Mouse (Mus musculus) activated CD4-positive, CD25-positive, alpha-beta regulatory T cell, adult 4 months (primary cell): ENCODE measurements around the gene Hipk2. TPM values are rescaled to one million over a fixed set of nuclear protein-coding genes. Genes with fewer than 3 reads are reported as not detected.

ENCODE experiments used
- ATAC-seq: one replicate; pipeline ENCODE4 v1.8.0; 2017
- polyA plus RNA-seq, 2 experiments: library from polyadenylated mRNA; unstranded; fragments of 100-300 nt; shearing (Covaris generic); gene quantifications; one replicate each; pipeline ENCODE4 v1.2.1; 2017

The Hipk2 gene
- polyA plus RNA-seq, 2 experiments from 2014 or later, result 21.7 to 22.4 TPM

DNA sequence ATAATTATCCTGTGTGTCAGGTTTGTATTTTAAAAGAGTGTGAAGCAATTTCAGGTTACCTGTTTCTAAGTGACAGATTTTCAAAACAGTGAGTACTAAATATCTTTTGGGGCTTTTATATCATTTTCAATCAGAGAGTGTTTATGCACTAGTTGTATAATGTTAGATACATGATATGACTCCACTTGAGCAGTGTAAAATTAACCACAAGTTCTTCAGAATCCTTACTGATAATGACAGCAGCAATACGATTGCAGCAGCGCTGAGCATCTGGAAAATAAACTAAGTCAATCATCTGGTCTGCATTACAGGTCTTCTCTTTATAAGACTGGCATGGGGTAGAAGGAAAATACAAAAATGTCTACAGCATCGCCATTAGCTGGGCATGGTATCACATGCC lies 49.1 kb downstream of the Hipk2 start:
- ATAC-seq, result no peak

DNA sequence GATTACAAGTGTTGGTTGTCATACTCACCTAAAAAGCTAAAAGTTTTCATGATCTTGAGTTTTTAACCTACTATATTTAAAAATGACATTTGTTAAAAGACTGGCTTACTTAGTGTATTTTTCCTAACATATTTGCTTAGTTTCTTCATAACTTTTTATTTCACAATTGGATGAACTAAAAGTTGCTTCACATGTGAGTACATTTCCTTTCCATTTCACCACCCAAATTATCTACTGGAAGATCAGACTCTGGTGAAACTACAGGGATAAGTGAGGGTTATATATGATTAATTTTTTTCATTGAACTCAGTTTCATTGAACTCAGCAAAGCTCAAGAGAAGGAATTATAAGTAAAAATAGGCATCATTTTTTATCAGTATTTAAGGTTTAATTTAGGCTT lies 50.1 kb downstream of the Hipk2 start:
- ATAC-seq, result no peak

DNA sequence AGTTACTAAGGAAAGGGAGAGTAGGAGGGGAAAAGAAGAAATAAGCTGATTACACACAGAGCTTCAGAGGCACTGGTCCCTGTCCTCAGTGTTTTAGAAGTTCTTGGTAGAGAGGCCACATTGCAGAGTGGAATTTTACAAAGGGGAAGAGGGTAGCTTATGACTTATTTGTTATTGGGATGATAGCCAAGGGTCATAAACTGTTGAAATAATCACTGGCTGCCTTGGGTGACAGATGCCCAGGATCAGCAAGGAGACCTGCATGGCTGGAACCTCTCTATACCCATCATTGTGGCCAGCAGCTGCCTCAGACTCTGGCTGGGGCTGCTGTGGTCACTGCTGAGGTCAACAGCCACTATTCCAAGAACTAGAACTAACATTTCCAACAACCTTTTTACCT lies 52.1 kb downstream of the Hipk2 start:
- ATAC-seq, result no peak

DNA sequence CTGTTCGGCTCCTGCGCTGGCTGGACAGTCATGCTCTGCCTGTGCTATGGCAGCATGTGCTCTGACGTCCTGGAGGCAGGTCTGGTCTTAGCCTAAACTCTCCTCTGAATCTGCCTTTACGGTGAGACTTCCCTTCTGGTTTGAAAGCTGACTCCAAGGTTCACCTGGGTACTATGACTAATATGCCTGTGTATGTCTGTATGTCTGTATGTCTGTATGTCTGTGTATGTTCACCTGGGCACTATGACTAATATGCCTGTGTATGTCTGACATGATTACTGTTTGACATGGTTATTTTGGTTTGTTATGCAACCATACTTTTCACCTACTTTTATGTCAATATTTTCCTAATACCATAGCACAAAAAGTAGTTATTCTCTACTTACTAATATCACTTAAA lies 52.8 kb downstream of the Hipk2 start:
- no peak for ATAC-seq

DNA sequence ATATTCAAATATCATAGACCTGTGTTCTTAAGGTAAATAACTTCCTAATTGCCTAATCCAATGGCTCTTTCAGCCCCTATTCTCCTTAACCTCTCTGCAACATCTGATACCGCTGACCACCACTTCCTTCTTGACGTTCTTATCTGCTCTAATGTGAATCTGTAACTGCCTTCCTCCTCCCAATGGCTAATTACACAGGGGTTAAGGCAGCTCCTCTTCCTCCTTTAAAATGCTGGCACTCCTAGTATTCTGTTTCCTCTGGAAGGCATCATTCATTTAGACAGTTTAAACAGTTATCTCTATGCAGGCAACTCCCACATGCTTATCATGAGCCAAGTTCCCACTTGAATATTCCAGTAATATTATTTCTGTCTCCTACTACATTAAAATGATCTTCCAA lies 54.3 kb downstream of the Hipk2 start:
- ATAC-seq, result no peak

DNA sequence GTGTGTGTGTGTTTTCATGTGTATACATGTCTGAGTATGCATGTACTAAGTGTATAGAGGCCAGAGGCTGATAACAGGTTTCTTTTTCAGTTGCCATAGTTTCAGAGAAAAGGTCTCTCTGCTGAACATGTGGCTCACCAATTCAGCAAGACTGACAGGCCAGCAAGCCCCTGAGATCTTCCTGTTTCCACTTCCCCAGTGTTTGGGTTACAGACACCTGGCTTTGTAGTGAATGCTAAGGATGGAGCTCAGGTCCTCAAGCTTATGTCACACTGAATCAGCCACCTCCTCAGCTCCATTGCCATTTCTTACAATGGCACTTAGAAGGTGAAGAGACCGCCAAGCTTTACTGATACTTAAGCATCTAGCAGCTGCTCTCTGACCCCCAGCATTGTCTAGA lies 55.1 kb downstream of the Hipk2 start:
- peak; percentile 23 for ATAC-seq

DNA sequence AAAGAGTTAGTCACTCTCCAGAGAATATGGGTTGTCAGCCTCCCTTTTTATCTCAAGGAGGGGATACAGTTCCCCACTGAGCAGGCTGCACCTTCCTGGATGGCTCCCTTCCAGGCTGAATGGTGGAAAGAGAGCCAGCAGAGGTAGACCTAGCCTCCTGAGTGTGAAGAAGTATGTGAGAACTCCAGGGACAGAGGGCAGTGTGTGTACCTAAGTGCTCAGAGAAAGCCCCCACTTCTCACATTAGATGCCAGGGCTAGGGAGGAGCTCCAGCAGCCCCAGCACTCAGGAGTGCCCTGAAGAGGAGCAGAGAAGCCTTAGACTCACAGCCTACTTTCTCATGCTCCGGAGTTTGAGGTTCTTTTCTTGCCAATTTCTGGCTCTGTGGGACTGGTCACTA lies 59.7 kb downstream of the Hipk2 start:
- no peak for ATAC-seq

DNA sequence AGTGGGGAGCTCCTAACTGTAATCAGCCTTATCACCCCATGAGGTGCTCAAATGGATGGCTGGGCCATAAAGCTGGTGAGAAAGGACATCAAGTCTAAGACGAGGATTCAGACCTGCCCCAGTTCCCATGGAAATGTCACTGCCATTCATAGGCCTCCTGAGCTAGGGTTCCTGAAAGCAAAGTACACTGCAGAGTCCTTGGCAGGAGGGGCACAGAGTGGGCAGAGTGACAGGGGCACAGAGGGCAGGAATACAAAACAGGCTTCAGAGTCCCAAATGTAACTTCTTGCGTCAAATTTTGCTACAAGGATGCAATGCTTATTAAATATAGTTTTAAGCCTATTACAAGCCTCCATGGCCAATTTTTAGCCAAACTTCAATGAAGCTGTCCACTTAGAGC lies 60.4 kb downstream of the Hipk2 start:
- ATAC-seq, result no peak

DNA sequence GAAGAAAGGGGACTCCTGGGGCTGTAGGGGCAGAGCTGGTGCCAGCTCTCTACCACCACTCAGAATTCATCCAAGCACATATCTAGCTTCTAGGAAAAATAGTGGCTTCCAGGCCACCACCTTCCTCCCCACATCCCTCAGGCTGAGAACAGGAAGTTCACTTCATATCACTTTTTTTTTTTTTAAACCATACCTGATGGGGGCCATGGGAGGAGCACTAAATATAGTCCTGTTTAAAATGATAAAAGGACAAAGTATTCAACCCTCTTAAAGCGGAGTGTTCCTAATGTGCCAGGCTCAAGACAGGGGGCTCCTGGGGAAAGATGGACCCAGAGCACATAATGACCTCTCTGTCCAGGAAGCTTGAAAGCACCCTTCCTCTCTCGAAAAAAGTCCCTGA lies 61.3 kb downstream of the Hipk2 start:
- no peak for ATAC-seq

DNA sequence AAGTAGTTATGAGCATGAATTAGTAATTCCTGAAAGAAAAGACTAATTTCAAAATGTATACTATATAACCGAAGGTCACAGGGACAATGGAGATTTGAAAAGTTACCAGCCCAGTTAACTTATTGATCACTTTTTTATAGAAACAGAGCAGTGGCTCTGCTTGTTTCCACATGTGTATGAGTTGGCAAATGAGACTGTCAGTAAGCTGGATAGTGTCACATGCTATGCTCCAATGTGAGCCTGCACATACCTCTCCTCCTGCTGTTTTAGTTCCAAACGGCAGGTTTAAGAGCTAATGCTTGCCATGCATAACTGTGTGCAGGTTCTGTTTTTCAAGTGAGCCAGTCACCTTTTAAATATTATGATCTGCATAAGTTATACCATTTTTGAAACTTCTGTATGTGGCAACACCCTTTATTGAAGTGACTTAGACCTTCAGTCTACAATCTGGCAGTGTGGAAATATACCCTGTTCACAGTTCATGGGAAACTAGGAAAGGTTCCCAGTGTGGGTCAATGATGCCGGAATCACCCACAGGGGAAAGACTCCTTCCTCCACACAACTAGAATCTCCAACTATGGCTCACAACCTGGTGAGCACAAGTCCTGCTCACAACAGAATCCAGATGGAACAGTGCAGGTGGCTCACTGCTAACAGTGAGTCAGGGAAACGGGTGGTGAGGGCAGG lies 64.4 kb downstream of the Hipk2 start:
- ATAC-seq, result no peak

DNA sequence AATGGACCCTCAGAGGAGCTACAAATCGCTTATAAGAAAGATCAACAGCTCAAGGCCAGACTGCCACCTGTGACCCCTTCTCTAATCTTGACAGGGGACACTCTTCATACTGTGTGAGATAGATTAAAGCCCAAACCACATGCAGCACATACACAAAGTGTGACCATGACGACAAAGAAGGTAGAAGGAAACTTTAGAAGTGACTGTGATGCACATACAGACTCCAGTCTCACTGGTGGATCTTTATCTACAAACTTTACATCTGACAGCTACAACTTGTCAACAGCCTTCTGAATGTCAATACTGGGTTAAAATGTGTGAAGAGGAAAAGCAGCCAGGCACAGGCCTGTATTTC lies 65.9 kb downstream of the Hipk2 start:
- peak; percentile 83 for ATAC-seq

DNA sequence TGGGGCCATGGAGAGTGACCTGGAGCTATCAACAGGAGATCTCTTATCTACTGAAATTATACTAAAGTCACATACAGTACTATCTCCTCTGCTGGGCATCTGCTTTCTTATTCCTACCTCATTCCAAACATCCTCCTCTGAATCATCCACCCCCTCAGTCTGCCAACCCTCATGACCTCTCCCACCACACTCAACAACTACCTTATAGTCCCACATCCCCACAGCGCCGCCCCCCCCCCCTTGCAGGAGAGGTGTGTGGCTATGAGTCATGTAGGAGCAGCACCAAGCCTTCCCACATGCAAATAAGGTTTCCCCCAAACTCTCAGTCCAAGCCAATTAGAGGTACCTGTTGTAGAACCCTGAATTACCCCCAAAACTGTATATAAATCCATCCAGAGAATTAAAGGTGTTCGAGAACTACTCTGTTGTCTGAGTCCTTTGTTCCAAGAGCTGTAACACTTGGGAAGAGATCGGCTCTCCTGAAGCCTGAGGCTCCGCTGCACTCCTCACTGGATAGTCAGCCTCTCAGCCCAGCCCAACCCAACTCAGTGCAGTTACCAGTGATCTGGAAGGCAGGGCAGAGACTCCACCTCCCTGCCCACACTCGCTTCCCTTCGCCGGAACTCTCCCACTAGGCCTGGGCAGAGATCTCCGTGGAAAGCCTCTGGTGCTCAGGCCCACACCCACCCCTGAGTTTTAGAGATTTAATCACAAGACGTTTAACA lies 66.4 kb downstream of the Hipk2 start:
- peak; percentile 48 for ATAC-seq

DNA sequence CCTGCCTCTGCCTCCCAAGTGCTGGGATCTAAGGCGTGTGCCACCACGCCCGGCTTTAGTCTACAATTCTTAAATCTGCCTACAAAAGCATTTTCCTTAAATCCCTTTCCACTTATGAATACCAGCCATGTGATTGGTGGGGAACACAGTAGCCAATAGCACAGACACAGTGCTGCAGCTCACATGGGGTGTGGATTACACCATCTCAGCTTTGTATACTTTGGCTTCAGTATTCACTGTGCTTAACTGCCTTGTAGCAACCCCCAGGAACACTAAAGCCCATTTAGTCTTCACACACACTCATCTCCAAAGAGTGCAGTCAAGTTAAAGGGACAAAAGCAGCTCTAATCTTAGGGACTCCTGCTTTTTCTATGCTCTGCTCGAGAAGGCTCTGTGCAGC lies 67.6 kb downstream of the Hipk2 start:
- ATAC-seq, result no peak

DNA sequence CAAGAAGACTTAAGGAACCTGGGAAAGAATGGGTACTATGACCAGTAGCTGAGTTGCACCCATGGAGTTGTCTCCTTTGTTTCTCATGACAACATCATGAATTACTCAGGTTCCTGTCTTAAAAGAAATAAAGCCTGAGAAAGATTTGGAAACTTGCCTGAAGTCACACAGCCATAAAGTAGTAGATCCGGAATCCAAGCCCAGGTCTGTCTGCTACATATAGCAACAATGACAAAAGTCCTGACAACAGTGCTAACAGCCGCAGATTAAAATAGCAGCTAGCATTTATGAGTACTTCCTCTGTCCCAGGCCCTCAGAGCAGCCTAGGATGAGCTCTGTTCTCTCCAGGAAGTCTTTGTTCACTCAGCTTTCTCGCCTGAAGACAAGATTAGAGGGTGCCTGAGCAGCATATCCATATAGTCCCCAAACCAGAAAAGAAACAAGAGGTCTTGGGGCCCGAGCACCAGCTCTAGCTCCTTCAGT lies 69.0 kb downstream of the Hipk2 start:
- no peak for ATAC-seq

DNA sequence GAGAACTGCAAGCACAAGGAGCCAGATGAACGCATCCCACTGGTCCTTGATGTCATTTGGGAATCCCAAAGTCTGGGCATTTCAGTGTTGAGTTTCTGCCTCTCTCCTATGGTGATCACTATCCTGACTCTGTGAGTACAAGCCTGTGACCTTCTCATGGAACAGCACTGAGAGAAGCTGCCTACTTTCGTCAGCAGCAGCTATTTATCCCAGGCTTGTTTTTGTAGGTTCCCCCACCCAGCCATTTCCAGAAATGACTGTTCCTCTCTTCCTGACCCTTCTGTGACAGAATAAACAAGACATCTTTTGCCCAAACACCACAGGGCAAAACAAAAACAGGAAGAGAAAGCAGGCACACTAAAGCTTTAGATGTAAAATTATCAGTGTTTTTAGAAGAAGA lies 70.4 kb downstream of the Hipk2 start:
- no peak for ATAC-seq

DNA sequence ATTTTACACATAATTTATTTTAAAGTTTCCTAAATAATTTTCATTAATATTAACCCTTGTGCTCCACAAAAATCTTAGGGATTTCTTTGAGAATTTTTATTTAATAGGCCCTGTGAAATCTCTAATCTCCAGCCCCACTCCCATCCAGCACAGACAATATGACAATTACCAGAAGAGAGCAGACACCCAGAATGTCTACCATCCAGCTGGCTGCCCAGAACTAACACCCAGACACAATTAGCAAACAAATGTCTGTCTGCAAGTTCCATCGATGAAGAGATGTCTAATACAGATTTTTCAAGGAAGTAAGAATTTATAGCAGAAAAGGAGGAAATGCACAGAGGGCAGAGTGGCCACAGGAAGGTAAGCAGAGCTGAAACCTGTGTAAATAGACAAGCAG lies 74.7 kb downstream of the Hipk2 start:
- ATAC-seq, result no peak

DNA sequence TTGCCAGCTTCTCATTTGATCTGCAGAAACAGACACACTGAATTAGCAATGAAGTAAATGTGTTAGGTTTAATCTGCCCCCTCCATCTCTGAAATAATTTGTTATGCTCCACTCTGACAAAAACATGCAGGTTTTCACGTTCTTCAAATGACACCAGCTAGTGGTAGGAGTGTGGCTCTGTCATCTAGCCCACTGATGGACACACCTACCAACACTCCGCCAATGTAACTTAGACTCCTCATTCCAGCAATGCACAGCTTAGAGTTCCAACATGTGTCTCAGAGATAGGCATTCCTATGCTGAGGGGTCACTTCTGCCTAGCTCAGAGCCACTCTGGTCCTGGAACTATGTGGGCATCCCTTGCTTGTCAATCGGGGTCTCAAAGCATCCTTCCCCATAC lies 78.4 kb downstream of the Hipk2 start:
- no peak for ATAC-seq

DNA sequence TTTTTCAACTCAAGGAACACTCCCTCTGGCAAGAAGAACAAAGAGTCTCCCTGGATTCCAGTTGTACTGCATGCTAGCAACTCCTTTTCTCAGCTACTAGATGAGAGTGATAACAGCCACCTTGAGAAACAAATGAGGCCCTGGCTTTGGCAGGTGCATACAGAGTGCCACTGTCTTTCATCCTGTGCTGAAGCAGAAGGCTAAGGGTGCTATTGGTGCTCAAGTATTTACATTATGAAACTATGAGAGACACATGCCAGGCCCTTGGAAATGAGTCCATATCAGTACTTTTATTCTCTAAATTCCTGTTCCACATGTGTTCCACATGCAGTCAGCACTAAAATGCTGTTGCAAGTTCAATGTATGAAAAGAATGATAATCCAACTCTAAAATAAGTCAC lies 79.0 kb downstream of the Hipk2 start:
- ATAC-seq, result no peak

DNA sequence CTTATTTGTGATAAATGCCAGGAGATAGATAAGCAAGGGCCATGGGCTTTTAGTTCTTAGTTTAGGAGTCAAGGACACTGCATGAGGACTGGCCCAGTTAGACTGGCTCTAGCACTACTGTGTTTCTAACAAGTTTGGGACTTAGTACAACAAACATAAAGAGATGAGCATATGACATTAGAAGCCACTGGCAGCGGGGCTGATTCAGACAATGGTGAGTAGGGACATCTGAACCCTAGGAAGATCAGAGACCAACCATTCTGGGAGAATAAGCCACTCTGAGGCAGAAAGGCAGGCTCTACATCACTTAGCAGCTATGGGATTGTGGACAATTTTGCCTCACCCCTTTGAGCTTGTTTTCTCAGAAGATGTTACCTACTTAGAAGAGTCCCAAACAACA lies 79.6 kb downstream of the Hipk2 start:
- ATAC-seq, result no peak

DNA sequence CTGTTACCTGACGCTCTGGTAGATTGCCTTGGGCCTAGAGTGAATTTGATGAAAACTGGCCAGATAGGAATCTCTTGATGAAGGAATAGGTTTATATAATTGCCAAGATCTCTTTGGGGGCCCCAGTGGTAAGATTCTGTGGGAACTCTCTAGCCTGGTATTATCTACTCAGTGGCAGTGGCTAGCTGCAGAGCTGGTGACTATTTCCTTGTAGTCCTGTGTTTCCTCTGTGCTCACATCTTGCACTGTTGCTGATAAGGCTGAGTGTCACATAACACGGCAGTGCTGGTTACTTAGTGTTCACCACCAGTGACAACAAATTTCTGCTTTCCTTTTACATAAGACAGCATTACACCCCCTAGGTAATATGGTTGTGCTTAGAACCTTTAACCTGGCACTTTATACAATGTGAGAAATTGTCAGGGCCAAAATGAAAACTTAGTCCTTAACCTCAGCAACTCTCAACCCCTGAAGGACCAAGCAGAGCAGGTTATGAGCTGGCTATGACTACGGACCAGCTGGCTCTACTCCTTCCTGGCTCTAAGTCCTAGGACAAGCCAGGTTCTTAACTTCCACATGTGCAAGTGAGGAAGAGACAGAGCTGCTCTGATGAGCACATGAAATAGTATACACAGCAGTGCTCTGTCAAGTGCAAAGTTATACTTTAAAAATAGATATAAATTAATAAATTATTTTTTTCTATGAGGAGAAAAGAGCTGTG lies 80.7 kb downstream of the Hipk2 start:
- ATAC-seq, result no peak

DNA sequence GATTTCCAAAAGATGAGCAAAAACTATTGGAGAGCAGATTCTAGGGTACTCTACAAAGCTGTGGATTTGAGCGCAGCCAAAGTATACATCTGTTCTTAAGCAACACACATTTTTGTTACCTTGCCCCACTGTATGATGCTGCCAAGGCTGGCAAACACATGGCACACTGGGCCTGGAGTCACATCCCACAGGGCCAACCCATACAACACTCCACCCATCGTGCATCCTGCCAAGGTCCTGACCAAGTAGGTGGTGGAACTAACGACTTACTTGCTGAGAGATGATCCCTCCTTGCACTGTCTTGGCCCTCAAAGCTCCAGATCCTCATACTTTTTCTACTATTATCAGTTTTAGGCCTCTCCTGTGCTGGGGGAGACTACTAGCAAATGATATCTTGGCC lies 83.0 kb downstream of the Hipk2 start:
- ATAC-seq, result no peak

DNA sequence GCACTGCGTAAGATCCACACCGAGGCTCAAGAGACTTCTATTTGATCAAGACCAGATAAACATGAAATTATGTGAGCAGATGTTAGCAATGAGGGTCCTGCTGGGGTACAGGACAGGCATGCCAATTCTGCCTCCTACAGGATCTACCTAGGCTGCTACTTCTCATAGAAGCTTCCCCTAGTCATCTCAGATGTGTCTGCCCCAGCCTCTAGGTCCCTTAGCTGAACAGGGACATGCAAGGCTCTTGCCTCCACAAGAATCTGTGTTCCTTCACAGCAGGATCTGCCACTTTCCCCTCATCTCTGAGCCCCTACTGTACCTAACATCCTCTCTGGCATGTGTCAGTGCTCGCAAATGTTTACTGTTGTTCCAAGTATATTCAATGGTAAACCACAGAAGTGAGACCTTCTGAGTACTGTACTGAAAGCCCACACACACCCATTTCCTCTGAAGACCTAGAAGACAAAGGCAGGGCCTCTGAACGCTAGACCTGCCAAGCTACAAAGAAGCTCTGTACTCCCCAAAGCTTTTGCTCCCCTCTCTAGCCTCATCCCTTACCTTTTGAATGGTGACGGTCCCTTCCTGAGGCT lies 86.6 kb downstream of the Hipk2 start:
- ATAC-seq, result peak; percentile 87

DNA sequence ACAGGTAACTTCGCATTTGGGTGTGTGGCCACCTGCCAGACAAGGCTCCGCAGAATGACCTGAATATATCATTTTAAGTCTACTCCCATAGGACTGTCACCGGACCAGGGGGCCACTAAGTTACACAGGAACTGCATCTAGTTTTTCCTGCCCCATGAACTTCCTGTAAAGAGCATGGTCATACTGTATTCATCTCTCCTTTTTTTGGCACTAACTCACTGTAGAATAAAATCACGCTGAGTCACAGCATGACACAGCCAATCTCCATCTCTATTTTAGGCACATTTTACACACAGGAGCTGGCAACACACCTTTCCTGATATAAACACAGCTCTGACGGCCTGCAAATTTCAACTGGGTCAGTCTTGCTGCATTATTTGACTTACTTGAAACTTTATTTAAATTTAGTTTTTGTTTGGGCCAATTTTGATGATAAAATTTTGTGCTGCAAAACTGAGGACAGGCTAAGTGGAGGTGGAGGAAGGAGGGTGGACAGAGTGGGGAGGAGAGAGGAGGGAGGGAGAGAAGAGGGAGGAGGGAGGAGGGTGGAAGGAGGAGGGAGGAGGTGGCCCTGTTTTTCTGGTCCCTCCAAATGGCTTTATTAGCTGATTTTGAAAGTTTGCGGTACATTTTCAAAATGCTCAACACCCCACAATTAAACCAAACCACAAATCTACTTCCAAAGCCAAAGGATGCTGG lies 88.0 kb downstream of the Hipk2 start:
- no peak for ATAC-seq
